In genomic region chr4:53456570-53456969, GRCm38 (mm10) we compare ENCODE assay signal across 14 mouse cellular contexts.
"Had no signal": no experiment of that assay in that cellular context is flagged by ENCODE, and none has a peak within 500 bp of the region (broad histone marks: within the 10 kb centered on the region; RNA-seq: fewer than 3 reads in every experiment).

No protein-coding gene starts in this region.

- H3K4me3 ChIP-seq: layer of hippocampus, adult 2 months; limb, embryonic 10.5 days; liver, embryonic 15.5 days; lung, embryonic 15.5 days had no signal

- H3K27ac ChIP-seq: layer of hippocampus, adult 2 months; limb, embryonic 10.5 days; liver, embryonic 15.5 days; lung, embryonic 15.5 days; macrophage had no signal

- H3K9me3 ChIP-seq: limb, embryonic 10.5 days; liver, embryonic 15.5 days; lung, embryonic 15.5 days had no signal

- DNase-seq: kidney, adult 18-20 months; kidney, postnatal 10 days; kidney, postnatal 4 days; lung, postnatal 14 days; right cerebral cortex, adult 18-20 months; right cerebral cortex, postnatal 25 days; thymus, postnatal 4 days had no signal

- ATAC-seq: midbrain, embryonic 16.5 days had no signal

- H3K36me3 ChIP-seq: limb, embryonic 10.5 days; liver, embryonic 15.5 days; lung, embryonic 15.5 days had no signal

- H3K9ac ChIP-seq: liver, embryonic 15.5 days; lung, embryonic 15.5 days had no signal

- H3K4me1 ChIP-seq: limb, embryonic 10.5 days had no signal

- H3K27me3 ChIP-seq: liver, embryonic 15.5 days; lung, embryonic 15.5 days had no signal

- H3K4me2 ChIP-seq: liver, embryonic 15.5 days; lung, embryonic 15.5 days; midbrain, embryonic 11.5 days had no signal
